Mouse (Mus musculus): ENCODE results near the gene Bcl7b. TPM values are rescaled to one million over a fixed set of nuclear protein-coding genes. Genes with fewer than 3 reads are reported as not detected.

Bcl7b gene
- 43.8 and 46.8 TPM in 2 replicates for polyA plus RNA-seq (2014; fragmentation: Nextera tagmentation; extraction: Ambion mirVana)

DNA sequence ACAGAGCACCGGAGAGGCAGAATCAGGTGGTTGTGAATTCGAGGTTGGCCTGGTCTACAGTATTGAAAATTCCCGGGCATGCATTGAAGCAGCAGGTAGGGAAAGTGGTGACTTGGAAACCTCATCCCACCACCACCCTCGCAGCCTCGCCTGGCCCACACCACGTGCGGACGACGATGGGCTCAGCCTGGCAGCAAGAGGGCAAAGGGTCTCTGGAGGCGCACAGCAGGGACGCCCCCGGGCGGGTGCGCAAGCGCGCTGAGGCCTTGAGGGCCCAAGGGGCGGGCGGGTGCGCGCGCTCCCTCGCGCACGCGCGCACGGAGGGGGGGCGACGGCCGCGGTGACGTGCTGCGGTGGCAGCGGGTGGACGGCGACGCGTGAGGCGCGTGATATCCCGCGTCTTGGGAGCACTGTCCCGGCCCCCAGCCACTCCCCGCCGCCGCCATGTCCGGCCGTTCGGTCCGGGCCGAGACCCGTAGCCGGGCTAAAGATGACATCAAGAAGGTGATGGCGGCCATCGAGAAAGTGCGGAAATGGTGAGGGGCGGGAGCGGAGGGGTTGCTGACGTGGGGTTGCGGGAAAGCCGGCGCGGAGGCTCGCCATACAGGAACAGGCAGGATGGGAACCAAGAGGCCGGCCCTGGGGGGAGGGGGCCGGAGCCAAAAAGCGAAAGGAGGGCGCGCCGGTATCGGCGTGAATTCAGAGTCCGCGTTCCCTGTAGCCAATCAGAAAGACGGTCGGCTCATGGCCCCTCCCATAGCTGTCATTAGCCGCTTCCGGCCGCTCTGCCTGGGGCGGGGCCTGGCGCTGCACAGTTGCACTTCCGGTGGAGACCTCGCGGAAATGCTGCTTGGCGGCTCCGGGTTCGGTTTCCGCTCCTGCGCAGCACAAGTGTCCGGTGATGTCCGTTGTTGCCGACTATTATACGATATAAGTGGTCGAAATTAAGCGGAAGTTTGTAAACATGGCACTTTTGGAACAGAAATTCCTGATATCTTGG lies at the start of gene Bcl7b:
Gene Bcl7b, plus strand, starts transcription at position 221 of the 1,000 bp plus-strand sequence.
- Histone ChIP-seq H3K4me2 (ENCODE audit: low read depth, low read length, severe bottlenecking) (peak within 1 kb of the TSS; percentile 70), H3K4me1 (replicated peaks; ENCODE audit: control insufficient read depth, insufficient read depth, low read length) (0 out of 2 replicates have a peak, but pooled peaks cover 3% of the 10 kb centered on the region), H3K9ac (ENCODE audit: low read length) (peak within 1 kb of the TSS; percentile 88), H3K36me3 (ENCODE audit: control insufficient read depth, insufficient read depth, low read length) (no peaks in the 10 kb centered on the region), H3K27me3 (ENCODE audit: control insufficient read depth, insufficient read depth, low read length) (no peaks in the 10 kb centered on the region), H3K27ac (ENCODE audit: low read depth, low read length) (peak within 1 kb of the TSS; percentile 97), H3K9me3 (ENCODE audit: control insufficient read depth, low read length) (no peaks in the 10 kb centered on the region), H3K4me3 (ENCODE audit: low read depth, low read length) (peak within 1 kb of the TSS; percentile 74)
- WGBS, result 3% methylated on average over 85 of the region's 95 CpGs
- peak; percentile 98 for DNase-seq (ENCODE audit: low spot score)
- ATAC-seq (replicated peaks; ENCODE audit: low FRiP score), result peak; percentile 97

DNA sequence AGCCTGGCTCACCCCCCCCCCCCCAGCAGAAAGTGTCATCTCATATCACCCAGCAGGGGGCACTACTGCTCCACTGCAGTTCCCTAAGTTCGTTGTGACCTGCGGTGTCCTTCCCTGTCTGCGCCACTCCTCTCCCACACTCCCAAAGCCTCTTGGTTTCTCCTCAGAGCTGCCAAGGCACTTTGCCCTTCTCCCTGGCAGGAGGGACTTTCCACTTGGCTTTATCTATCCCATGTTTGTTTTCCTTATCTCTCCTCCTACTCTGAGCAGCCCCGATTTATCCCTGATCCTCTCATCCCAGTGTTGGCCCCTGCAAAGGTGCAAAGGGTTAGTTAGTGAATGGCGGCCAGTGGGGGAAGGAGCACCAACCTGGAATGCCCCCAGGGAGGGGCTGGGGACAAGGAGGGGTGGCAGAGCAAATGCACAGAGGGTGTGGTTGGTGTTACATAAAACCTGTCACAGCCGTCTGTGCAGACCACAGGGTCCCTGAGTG lies 49.4 kb upstream of the Bcl7b start:
- H3K4me3 ChIP-seq (ENCODE audit: low read depth, low read length), result no peak overlapping the region

DNA sequence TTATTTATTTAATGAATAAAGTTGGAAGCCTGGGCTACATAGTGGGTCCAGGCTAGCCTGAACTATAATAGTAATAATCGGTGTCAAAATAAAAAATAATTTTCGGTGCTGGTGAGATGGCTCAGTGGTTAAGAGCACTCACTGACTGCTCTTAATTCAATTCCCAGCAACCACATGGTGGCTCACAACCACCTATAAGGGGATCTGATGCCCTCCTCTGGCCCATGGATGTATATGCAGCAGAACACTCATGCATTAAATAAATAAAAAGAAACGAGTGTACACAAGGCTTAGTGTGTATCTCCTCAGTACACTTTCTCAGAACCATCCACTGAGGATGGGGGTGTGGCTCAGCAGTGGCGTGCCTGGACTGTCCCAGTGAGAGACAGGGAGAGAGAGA lies 47.3 kb upstream of the Bcl7b start:
- H3K9ac ChIP-seq (ENCODE audit: low read length), result no peak overlapping the region
- no peaks in the 10 kb centered on the region; the same call in 1 of the 2 replicates for H3K27me3 ChIP-seq (ENCODE audit: control insufficient read depth, insufficient read depth, low read length)
- H3K9me3 ChIP-seq (ENCODE audit: control insufficient read depth, low read length), result no peaks in the 10 kb centered on the region
- H3K4me2 ChIP-seq (ENCODE audit: low read depth, low read length, severe bottlenecking), result no peak overlapping the region
- DNase-seq (ENCODE audit: low spot score) (no peak), ATAC-seq (replicated peaks; ENCODE audit: low FRiP score) (no peak)
- H3K4me1 ChIP-seq (replicated peaks; ENCODE audit: control insufficient read depth, insufficient read depth, low read length), result no peaks in the 10 kb centered on the region
- H3K36me3 ChIP-seq (ENCODE audit: control insufficient read depth, insufficient read depth, low read length), result no peaks in the 10 kb centered on the region
- H3K4me3 ChIP-seq (ENCODE audit: low read depth, low read length), result no peak overlapping the region
- no peak overlapping the region for H3K27ac ChIP-seq (ENCODE audit: low read depth, low read length)
- 71% methylated on average over 4 of the region's 4 CpGs for WGBS

More for the DNA sequence above, 49.4 kb upstream of the Bcl7b start:
- DNase-seq (ENCODE audit: low spot score), result peak; percentile 75
- no peak overlapping the region for H3K4me2 ChIP-seq (ENCODE audit: low read depth, low read length, severe bottlenecking)
- no peaks in the 10 kb centered on the region for H3K4me1 ChIP-seq (replicated peaks; ENCODE audit: control insufficient read depth, insufficient read depth, low read length)
- no peak for ATAC-seq (replicated peaks; ENCODE audit: low FRiP score)
- 31% methylated on average over 6 of the region's 6 CpGs for WGBS
- H3K27me3 ChIP-seq (ENCODE audit: control insufficient read depth, insufficient read depth, low read length), result no peaks in the 10 kb centered on the region; the same call in 1 of the 2 replicates
- H3K9me3 ChIP-seq (ENCODE audit: control insufficient read depth, low read length), result no peaks in the 10 kb centered on the region
- H3K27ac ChIP-seq (ENCODE audit: low read depth, low read length), result no peak overlapping the region
- H3K36me3 ChIP-seq (ENCODE audit: control insufficient read depth, insufficient read depth, low read length), result no peaks in the 10 kb centered on the region
- H3K9ac ChIP-seq (ENCODE audit: low read length), result no peak overlapping the region

DNA sequence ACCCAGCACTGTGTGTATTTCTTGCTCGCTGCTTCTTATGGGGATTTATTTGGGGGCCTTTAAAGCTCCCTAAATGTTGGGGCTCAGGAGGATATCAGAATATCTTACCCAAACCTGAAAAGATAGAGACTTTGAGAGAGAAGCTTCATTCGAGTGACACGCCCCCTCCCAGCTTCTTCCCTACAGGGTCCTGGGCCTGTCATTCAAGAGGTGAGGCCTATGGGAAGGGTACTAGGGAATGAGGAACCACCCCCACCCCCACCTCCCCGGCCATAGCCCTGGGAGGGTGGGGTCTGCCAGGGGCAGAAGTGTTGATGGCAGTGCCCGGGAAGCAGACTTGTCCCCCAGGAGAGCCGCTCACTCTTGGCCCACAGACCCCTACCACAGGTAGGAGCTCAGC lies 42.0 kb upstream of the Bcl7b start:
- WGBS, result 52% methylated on average over 6 of the region's 6 CpGs
- no peaks in the 10 kb centered on the region for H3K9me3 ChIP-seq (ENCODE audit: control insufficient read depth, low read length)
- ATAC-seq (replicated peaks; ENCODE audit: low FRiP score), result no peak
- H3K4me3 ChIP-seq (ENCODE audit: low read depth, low read length), result no peak overlapping the region
- no peak overlapping the region for H3K27ac ChIP-seq (ENCODE audit: low read depth, low read length)
- DNase-seq (ENCODE audit: low spot score), result no peak
- H3K4me1 ChIP-seq (replicated peaks; ENCODE audit: control insufficient read depth, insufficient read depth, low read length), result no peaks in the 10 kb centered on the region
- H3K27me3 ChIP-seq (ENCODE audit: control insufficient read depth, insufficient read depth, low read length), result no peaks in the 10 kb centered on the region; the same call in 1 of the 2 replicates
- no peak overlapping the region for H3K9ac ChIP-seq (ENCODE audit: low read length)
- H3K36me3 ChIP-seq (ENCODE audit: control insufficient read depth, insufficient read depth, low read length), result no peaks in the 10 kb centered on the region
- H3K4me2 ChIP-seq (ENCODE audit: low read depth, low read length, severe bottlenecking), result no peak overlapping the region

DNA sequence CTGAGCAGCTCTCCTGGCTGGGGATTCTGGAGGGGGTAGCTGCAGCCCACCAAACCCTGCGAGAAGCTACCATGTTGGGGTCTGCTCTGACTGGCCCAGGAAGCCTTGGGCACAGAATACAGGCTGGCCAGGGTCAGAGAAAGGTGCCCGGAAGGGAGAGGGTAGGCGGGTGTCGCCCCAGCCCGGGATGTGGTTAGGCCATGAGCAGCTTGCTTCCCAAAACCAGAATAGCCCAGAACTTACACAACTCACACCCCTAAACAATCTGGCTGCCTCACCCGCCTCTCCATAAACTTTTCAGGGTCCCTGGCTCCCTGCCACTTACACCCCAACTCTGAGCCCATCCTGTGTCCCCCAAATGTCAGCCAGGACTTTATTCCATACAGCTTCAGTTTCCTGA lies 40.4 kb upstream of the Bcl7b start:
- no peak overlapping the region for H3K4me3 ChIP-seq (ENCODE audit: low read depth, low read length)
- peaks cover 4% of the 10 kb centered on the region for H3K27me3 ChIP-seq (ENCODE audit: control insufficient read depth, insufficient read depth, low read length)
- no peaks in the 10 kb centered on the region for H3K9me3 ChIP-seq (ENCODE audit: control insufficient read depth, low read length)
- no peak for DNase-seq (ENCODE audit: low spot score)
- 82% methylated on average over 6 of the region's 6 CpGs for WGBS
- no peak overlapping the region for H3K9ac ChIP-seq (ENCODE audit: low read length)
- no peaks in the 10 kb centered on the region for H3K36me3 ChIP-seq (ENCODE audit: control insufficient read depth, insufficient read depth, low read length)
- no peak overlapping the region for H3K4me2 ChIP-seq (ENCODE audit: low read depth, low read length, severe bottlenecking)
- ATAC-seq (replicated peaks; ENCODE audit: low FRiP score), result no peak
- H3K4me1 ChIP-seq (replicated peaks; ENCODE audit: control insufficient read depth, insufficient read depth, low read length), result no peaks in the 10 kb centered on the region
- H3K27ac ChIP-seq (ENCODE audit: low read depth, low read length), result no peak overlapping the region

DNA sequence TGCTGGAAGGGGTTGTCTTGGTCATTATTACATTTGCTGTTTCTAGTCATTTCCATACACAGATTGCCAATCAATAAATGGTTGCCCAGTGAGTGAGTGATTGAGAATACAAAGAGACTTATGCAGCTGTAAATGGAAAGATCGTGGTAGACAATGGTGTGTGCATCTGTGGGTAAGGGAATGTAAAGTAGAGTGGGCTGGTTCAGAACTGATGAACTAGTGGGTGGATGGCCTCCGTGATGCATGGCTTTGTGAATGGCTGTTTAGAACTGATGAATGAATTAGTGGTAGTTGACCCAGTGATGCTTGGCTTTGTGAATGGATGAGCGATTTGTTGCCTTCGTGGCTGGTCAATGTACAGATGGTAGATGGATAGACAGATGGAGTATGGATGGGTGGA lies 38.3 kb upstream of the Bcl7b start:
- H3K27ac ChIP-seq (ENCODE audit: low read depth, low read length), result no peak overlapping the region
- H3K27me3 ChIP-seq (ENCODE audit: control insufficient read depth, insufficient read depth, low read length), result peaks cover 24% of the 10 kb centered on the region
- DNase-seq (ENCODE audit: low spot score), result no peak

DNA sequence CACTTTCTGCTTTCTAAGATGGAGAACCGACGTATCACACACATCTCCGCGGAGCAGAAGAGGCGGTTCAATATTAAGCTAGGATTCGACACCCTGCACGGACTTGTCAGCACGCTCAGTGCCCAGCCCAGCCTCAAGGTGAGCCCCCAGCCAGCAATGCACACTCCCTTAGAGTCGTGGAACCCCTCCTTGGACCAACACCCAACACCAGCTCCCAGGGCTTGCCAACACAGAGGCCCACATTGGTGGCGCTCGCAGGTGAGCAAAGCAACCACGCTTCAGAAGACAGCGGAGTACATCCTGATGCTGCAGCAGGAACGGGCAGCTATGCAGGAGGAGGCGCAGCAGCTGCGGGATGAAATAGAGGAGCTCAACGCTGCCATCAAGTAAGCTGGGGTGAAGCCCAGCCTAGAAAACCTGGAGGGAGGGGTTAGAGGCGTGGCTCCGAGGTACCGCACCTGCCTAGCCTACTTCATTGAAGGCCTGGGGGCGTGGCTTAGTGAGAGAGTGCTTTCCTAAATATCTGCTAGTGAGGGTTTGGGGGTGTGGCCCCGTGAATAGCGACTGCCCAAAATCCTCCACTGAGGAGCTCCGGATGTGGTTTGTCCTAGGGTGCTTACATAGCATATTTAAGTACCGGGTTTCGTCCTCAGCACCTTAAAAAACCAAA lies 34.2 kb upstream of the Bcl7b start:
- Histone ChIP-seq H3K9ac (ENCODE audit: low read length) (no peak overlapping the region), H3K36me3 (ENCODE audit: control insufficient read depth, insufficient read depth, low read length) (no peaks in the 10 kb centered on the region), H3K27me3 (ENCODE audit: control insufficient read depth, insufficient read depth, low read length) (peaks cover 26% of the 10 kb centered on the region), H3K27ac (ENCODE audit: low read depth, low read length) (no peak overlapping the region), H3K4me1 (replicated peaks; ENCODE audit: control insufficient read depth, insufficient read depth, low read length) (0 out of 2 replicates have a peak, but pooled peaks cover 3% of the 10 kb centered on the region), H3K9me3 (ENCODE audit: control insufficient read depth, low read length) (no peaks in the 10 kb centered on the region), H3K4me3 (ENCODE audit: low read depth, low read length) (no peak overlapping the region), H3K4me2 (ENCODE audit: low read depth, low read length, severe bottlenecking) (peak overlapping the region; percentile 26)
- DNase-seq (ENCODE audit: low spot score) (peak; percentile 53), ATAC-seq (replicated peaks; ENCODE audit: low FRiP score) (no peak)
- 6% methylated on average over 26 of the region's 26 CpGs for WGBS

More for the DNA sequence above, 38.3 kb upstream of the Bcl7b start:
- H3K4me1 ChIP-seq (replicated peaks; ENCODE audit: control insufficient read depth, insufficient read depth, low read length), result 0 out of 2 replicates have a peak, but pooled peaks cover 3% of the 10 kb centered on the region
- H3K4me3 ChIP-seq (ENCODE audit: low read depth, low read length), result no peak overlapping the region
- no peak overlapping the region for H3K9ac ChIP-seq (ENCODE audit: low read length)
- 85% methylated on average over 4 of the region's 4 CpGs for WGBS
- H3K9me3 ChIP-seq (ENCODE audit: control insufficient read depth, low read length), result no peaks in the 10 kb centered on the region
- no peak for ATAC-seq (replicated peaks; ENCODE audit: low FRiP score)
- no peak overlapping the region for H3K4me2 ChIP-seq (ENCODE audit: low read depth, low read length, severe bottlenecking)
- H3K36me3 ChIP-seq (ENCODE audit: control insufficient read depth, insufficient read depth, low read length), result no peaks in the 10 kb centered on the region

DNA sequence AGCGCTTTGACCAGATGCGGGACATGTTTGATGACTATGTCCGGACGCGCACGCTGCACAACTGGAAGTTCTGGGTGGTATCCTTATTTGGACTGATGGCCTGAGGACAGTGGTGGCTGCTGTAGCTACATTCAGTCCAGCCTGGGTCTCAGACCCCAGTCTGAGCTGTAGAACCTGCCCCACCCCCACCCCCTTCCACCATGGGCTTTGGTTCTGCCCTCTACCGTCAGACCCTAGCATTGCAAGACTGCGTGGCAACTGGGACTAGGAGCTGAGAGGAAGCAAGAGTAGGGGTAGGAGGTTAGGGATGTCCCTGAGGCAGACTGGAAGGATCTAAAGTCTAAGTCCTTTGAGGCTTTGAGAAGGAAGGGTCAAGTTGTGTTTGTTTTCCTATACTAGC lies 33.5 kb upstream of the Bcl7b start:
- H3K4me2 ChIP-seq (ENCODE audit: low read depth, low read length, severe bottlenecking), result peak overlapping the region; percentile 26; the same call in 1 of the 2 replicates
- peak; percentile 75 for DNase-seq (ENCODE audit: low spot score)
- H3K36me3 ChIP-seq (ENCODE audit: control insufficient read depth, insufficient read depth, low read length), result no peaks in the 10 kb centered on the region
- no peak for ATAC-seq (replicated peaks; ENCODE audit: low FRiP score)
- peaks cover 26% of the 10 kb centered on the region for H3K27me3 ChIP-seq (ENCODE audit: control insufficient read depth, insufficient read depth, low read length)
- H3K4me1 ChIP-seq (replicated peaks; ENCODE audit: control insufficient read depth, insufficient read depth, low read length), result 0 out of 2 replicates have a peak, but pooled peaks cover 3% of the 10 kb centered on the region
- H3K27ac ChIP-seq (ENCODE audit: low read depth, low read length), result no peak overlapping the region
- H3K9ac ChIP-seq (ENCODE audit: low read length), result no peak overlapping the region
- H3K4me3 ChIP-seq (ENCODE audit: low read depth, low read length), result 0 out of 2 replicates have a peak overlapping the region, but pooled peaks have one; percentile 4
- no peaks in the 10 kb centered on the region for H3K9me3 ChIP-seq (ENCODE audit: control insufficient read depth, low read length)
- WGBS, result 2% methylated on average over 8 of the region's 8 CpGs

All from forebrain, embryonic 11.5 days (tissue).